Mouse (Mus musculus) thymus, postnatal 0 days (tissue): ENCODE results near the gene Mapk14. TPM values are rescaled to one million over a fixed set of nuclear protein-coding genes. Genes with fewer than 3 reads are reported as not detected.
A peak's percentile ranks its signal among the peaks of the same experiment; 100 is the strongest.

Experiments used
- DNase-seq: peaks from one replicate; pipeline ENCODE4 v3.0.0-alpha.2; 2015; ENCODE audit warnings: low spot score
- polyA plus RNA-seq: library from polyadenylated mRNA; unstranded; fragments of >200 nt; fragmentation: Nextera tagmentation; extraction: Ambion mirVana; gene quantifications from 2 replicates; pipeline ENCODE4 v1.2.1, GENCODE M21; 2015

Mapk14 gene
- polyA plus RNA-seq: 42.2 and 45.7 TPM in 2 replicates

- peak; percentile 100 for DNase-seq
These were observed at the start of gene Mapk14 for GRCm38 (mm10) chr17:28690776-28691686. Mapk14 (plus strand) TSS chr17:28691329.

DNA sequence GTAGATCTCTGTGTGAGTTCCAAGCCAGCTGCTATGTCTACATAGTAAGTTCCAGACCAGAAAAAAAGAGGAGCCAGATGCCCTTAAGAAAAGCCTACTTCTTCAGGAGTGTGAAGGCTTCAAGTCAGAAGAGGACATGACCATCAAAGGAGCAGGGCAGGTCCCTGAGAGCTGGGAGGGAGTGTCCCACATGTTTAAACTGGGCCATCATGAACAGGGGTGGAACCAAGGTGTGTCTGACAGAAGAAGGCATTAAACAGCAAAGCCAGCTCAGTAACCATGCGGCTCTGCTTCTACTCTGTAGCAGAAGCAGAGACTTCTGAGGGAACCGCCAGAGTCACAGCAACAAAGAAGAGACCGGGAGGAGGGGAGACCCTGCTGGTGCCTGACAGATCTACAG is 47.4 kb upstream of the Mapk14 start:
- DNase-seq: peak; percentile 48

DNA sequence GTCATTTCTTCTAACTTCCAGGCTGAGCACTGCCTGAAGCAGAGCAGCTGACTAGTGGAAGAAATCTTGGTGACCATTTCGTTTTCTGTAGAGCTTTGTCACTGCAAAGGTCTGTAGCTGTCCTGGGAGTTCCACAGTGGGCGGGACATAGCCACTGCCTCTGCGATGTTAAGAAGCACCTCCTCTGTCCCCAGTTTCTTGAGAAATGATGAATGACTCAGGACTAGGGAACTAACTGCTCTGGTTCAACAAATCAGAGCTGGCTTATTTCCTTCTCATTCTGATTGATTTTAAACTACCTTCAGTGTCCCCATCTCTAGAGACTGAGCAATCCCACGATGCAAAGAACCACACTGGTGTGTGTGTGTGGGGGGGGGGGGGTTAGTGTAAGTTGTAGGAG is 47.0 kb upstream of the Mapk14 start:
- DNase-seq: no peak

GRCm38 (mm10) chr17:28646221-28646620 is 44.9 kb upstream of the Mapk14 start:
- DNase-seq: no peak

- peak; percentile 77 for DNase-seq
These were observed 42.3 kb upstream of the Mapk14 start for GRCm38 (mm10) chr17:28648607-28649370.

DNA sequence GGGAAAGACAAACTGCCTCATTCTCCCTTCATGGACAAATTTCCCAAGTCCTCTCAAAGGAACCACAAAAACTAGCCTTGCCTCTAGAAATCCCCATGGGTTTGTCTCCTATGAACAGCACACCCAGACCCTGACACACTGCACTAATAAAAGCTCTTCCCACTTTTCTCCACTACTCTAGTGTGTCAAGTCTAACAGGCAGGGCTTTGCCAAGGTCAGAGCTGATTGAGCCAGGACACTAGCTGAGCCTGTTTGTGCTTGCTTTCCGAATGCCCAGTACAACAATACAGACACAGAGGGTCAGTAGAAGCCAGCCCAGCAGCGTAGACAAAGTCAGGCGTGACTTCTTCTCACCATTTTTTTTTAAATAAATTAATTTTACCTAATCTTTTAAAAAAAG is 40.9 kb upstream of the Mapk14 start:
- no peak for DNase-seq

GRCm38 (mm10) chr17:28657936-28658335 is 33.2 kb upstream of the Mapk14 start:
- DNase-seq: no peak

GRCm38 (mm10) chr17:28659564-28659963 is 31.6 kb upstream of the Mapk14 start:
- no peak for DNase-seq

DNA sequence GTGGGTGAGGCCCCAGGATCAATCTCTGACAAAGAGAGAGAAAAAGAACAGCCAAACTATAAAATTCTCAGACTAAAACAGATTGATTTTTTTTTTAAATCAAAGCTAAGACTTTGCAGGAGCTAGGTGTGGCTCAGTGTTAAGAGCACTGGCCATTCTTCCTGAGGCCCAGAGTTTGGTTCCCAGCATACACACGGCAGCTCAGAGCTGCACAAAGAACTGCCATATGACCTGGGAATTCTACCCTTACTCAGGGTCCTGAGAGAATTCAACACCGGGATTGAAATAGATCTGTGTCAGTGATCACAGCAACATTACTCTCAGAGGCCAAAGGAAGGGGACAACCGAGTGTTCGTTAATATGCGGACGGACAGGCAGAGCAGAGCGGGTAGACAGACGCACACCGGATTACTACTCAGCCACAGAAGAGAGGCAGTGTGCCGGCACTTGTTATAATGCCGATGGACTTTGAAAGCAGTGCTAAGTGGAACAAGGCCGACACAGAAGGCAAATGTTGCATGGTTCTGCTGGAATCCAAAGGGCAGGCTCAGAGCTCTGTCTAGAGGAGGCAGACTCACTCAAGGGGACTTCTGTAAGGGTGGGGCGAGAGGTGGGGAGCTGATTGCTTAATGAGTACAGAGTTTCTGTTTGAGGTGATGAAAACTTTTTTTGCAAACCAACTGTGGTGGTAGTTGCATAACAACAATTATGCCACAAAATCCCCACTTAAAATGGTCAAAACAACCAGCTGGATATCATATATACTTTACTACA is 8.6 kb upstream of the Mapk14 start:
- no peak for DNase-seq

- DNase-seq: no peak
These were observed 7.5 kb upstream of the Mapk14 start for GRCm38 (mm10) chr17:28683601-28684000.

DNA sequence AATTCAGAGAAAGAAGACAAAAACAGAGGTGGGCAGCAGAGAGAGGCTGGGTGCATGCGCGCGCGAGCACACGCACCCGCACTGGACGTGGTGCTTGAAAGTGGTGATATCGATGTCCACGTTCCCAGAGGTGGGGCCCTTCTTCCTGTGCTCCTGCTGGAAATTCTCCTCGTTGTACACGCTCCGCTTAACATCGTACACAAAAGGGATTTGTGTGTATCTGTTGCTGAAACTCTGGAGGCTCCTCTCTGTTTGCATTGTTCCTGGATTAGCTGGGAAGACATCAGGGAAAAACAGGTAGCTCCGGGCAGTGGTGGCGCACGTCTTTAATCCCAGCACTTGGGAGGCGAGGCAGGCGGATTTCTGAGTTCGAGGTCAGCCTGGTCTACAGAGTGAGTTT is 6.5 kb upstream of the Mapk14 start:
- no peak for DNase-seq

GRCm38 (mm10) chr17:28687354-28687753 is 3.8 kb upstream of the Mapk14 start:
- no peak for DNase-seq

GRCm38 (mm10) chr17:28689586-28690283 is 1.4 kb upstream of the Mapk14 start, which contains the start of gene Slc26a8:
Slc26a8 (minus strand) TSS chr17:28690233.
- no peak for DNase-seq

DNA sequence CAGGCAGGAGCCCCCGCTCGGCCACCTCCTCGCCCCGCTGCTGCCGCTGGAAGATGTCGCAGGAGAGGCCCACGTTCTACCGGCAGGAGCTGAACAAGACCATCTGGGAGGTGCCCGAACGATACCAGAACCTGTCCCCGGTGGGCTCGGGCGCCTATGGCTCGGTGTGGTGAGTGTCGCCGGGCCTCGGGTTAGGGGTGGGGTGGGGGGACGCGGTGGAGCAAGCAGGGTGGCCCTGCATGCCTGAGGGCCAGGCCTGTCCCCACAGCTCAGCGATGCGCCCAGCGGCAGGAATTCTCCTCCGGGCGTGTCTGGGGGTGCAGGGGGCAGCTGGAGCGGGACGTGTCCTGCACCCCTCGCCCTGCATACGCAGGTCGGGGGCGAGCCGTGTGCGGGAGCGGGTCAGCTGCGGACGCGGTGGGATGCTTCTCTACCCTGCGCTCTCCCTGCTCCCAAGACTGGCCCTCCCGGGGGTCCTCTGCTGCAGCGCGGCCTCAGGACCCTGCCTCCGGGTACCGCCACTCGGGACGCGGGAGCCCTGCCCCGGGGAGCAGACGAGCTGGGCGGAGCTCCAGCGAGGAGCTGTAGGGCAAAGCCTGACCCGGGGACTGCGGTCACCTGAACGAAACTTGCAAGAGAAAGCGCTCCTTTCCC is 685 bp downstream of the Mapk14 start:
- no peak for DNase-seq

DNA sequence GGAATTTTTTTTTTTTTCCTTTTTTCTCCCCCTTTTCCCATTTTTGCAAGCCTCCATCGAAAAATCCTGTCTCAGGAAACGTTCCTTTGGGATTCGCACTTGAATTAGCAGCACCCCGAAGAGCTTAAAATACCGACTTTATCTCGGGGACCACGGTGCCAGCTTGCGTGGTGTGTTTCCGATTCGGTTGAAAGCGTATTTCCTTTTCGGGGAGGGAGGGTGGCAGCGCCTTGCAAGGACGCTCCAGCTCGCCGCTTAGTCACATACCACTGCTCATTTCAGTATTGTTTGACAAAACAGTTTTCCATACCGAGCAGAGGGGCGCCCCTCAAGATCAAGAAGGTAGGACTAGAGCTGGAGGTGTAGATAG is 1.2 kb downstream of the Mapk14 start:
- DNase-seq: peak; percentile 69

DNA sequence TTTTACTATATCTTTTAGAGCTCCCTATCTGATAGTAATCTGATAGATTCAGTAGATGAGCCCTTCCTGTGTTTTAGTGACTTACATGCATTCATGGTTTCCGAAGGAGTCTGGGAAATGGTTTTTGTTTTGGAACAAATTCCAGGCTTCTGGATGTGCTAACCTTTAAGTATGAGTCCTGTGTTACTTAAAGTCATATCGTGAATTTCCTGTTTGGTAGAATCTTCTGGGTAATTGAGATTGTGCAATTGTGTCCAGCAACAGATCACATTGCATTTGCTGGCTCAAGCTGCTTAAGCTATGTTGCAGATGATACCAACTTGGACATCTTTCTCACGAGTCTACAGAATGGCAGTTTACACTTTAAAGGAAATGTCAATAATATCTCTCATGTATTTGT is 2.0 kb downstream of the Mapk14 start:
- no peak for DNase-seq

DNA sequence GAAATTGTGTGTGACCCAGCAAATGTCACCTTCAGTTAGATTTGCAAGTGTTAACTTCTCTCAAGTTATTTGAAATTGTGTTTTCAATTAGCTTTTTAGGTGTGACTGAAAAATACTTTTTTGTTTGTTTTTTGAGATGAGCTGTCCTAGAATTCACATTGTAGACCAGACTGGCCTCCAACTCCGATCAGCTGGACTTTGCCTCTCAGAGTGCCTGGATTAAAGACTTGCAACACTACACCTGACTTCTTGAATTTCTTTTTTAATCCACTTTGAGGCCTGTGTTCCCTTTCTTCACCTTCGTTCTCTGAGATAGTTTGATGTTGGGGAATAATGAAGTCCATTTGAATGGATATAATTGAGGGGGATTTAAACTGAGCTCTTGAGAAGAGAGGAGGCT is 2.9 kb downstream of the Mapk14 start:
- no peak for DNase-seq

DNA sequence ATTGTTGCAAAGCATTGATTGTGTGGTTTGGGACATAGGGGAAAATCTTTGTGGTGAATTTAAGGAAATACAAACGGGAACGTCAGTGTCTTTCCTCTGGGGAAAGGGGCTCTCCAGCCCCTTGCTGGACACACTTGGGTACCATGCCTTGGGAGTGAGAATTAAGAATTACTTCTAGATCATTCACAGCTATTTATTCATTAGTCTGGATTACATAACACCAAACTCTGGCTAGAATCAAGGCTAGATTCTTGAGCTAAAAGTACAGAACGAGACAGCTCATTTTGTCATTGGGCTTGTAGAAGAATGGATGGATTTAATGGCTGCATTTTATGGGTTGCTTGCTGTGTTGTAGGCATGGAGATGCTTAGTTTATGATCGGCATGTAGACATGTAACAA is 3.7 kb downstream of the Mapk14 start:
- DNase-seq: no peak

DNA sequence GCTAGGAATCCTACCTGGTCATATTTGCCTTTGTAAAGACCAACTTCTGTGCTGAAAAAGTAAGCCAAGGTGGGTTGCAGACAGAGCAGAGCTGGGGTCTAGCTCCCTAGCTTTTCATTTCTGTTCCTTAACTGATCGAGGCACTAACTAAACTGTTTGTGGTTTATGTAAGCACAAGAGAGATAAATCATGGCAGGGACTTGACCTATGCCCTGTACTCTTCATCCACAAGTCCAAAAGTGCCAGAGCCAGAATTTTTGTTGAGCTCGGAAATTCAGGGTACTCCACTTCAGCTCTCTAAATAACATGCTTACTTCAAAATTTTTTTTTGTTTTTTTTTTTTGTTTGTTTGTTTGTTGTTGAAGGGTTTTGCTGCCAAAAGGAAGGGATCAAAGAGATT is 5.5 kb downstream of the Mapk14 start:
- DNase-seq: no peak
